Mouse (Mus musculus) adrenal gland, postnatal 25 days (tissue): ENCODE results near the gene Chmp1a. TPM values are rescaled to one million over a fixed set of nuclear protein-coding genes. Genes with fewer than 3 reads are reported as not detected.

ENCODE experiments used
- DNase-seq: peaks from one replicate; pipeline ENCODE4 v3.0.0; 2021; ENCODE audit warnings: mixed read lengths
- total RNA-seq: library from RNA; stranded (reverse); gene quantifications from 2 replicates; pipeline ENCODE4 v1.2.3, GENCODE M21; 2021

Chmp1a gene
- total RNA-seq, 1 experiment from 2014 or later: 97.8 TPM

DNA sequence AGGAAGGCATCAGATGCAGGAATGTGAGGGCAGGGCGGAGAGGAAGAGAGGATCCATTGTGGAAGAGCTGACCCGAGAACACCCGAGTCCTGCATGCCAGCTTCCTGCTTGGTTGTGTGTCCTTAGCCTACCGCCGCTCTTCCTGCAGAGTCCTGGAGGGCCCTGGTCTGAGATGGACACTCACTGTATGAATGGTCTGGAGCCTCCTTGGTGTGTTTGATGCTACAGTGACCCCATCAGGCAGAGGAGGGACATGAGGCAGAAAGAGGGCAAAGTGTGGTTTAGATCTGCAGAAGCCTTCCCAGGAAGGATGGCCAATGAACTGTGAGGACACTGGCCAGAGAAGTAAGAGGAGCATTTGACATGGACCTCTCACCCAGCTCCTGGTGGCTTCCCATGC lies 57.4 kb downstream of the Chmp1a start:
- DNase-seq: no peak

Other genes with a start within 250 kb of the Chmp1a start
- gene Ankrd11, start 170.5 kb downstream of the Chmp1a start, total RNA-seq: 111 TPM in 2 replicates
- gene Spg7, start 149.8 kb downstream of the Chmp1a start, total RNA-seq: 91.5 and 97.5 TPM in 2 replicates
- 560 and 633 TPM in 2 replicates for gene Rpl13, start 110.4 kb downstream of the Chmp1a start, total RNA-seq
- 4.6 and 6.4 TPM in 2 replicates for gene Cpne7, start 95.4 kb downstream of the Chmp1a start, total RNA-seq
- 5.3 and 5.5 TPM in 2 replicates for gene Sult5a1, start 54.4 kb downstream of the Chmp1a start, total RNA-seq
- gene Dpep1, start 26.5 kb downstream of the Chmp1a start, total RNA-seq: 30.1 and 32.6 TPM in 2 replicates
- gene Spata33, start 69 bp upstream of the Chmp1a start, total RNA-seq: 3.3 and 4.0 TPM in 2 replicates
- gene Cdk10, start 12.1 kb upstream of the Chmp1a start, total RNA-seq: 68.7 and 78.2 TPM in 2 replicates
- 15.6 and 17.9 TPM in 2 replicates for gene Spata2l, start 23.5 kb upstream of the Chmp1a start, total RNA-seq
- 32.3 and 33.0 TPM in 2 replicates for gene Zfp276, start 41.4 kb upstream of the Chmp1a start, total RNA-seq
- 25.2 and 36.7 TPM in 2 replicates for gene Vps9d1, start 41.6 kb upstream of the Chmp1a start, total RNA-seq
- 6.6 and 15.5 TPM in 2 replicates for gene Fanca, start 105.8 kb upstream of the Chmp1a start, total RNA-seq
- 1.7 and 2.2 TPM in 2 replicates for gene Spire2, start 120.0 kb upstream of the Chmp1a start, total RNA-seq
- gene Tcf25, start 161.0 kb upstream of the Chmp1a start, total RNA-seq: 203 and 237 TPM in 2 replicates
- not detected in 2 replicates for gene Mc1r, start 194.3 kb upstream of the Chmp1a start, total RNA-seq
- gene Tubb3, start 198.7 kb upstream of the Chmp1a start, total RNA-seq: 1.7 and 2.8 TPM in 2 replicates
- 19.1 and 29.4 TPM in 2 replicates for gene Def8, start 210.8 kb upstream of the Chmp1a start, total RNA-seq